Mouse (Mus musculus): ENCODE measurements around the gene Irf2bpl.

Irf2bpl gene

DNA sequence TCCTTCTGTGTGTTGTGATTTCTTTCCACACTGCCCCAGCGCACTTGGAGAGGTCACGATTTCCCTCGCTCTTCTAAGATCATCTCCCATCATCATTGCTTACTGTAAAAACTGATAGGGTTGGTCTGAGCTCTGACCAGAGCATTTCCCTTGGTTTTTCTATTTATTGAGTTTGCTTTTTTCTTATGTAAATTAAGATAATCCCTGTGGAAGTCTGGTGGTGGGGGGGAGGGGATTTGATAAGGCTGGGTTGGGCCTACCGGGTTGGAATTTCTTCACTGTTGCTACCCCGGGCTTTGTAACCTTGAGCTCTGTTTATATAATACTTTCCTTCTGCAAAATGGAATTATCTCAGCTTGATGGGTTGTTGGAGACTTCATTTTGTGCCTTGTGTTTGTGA lies 1.1 kb upstream of the Irf2bpl start:
- no peak for DNase-seq (ENCODE audit: low spot score in 2 of 2)

DNA sequence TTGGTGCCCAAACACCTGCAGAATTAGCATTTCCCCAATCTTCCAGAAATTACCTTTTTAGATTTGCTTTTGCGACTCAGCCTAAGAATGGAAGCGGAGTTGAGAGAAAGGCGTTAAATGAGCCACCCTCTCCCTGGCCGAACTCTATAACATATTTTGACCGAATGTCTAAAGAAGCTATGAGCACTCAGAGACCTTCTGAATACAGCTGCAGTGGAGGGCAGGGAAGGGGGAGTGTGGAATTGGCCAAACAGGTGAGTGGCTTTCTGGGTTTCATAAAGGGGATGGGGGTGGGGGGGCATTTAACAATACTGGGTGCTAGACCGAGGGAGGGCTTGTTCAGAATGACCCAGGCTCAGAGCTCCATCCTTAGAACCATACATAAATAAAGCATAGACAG lies 738 bp upstream of the Irf2bpl start:
- no peak for DNase-seq (ENCODE audit: low spot score in 2 of 2)

GRCm38 (mm10) chr12:86883280-86884196 lies 1.1 kb downstream of the Irf2bpl start:
- DNase-seq (ENCODE audit: low spot score in 2 of 2) = no peak

- DNase-seq (ENCODE audit: low spot score in 2 of 2) = no peak
Measured at GRCm38 (mm10) chr12:86883019-86883279, 1.6 kb downstream of the Irf2bpl start.

DNA sequence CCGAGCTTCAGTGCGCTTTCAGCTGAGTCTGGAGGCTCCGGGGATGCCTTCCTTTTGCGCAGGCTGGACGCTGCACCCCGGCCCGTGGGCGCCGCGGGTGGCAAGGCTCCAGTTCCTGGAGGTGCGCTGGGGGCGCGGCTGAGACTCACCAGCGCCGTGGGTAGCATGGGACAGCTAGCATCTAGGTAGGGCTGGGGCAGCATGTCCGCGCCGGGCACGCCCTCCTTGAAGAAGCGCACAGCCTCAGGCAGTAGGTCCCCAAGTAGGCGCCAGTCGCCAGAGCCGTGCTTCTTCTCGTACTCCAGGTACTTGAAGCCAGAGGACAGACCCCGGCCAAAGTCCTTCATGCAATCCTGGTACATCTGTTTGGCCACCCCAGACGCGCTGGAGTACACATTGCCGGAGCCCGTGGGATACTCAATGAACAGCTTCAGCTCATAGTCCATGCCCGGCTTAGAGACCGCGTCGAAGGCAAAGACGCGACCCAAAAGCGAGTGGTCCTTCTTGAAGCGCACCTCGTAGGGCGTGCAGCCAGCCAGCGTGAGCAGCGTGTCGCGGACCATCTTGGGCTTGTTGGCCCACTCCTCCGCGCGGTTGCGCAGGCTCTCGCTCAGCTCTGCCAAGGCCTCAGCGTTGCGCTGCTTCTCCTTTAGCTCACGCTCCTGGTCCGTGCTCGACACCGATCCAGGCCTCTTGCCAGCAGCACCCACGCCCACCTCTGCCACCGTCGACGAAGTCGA lies 2.1 kb downstream of the Irf2bpl start:
- DNase-seq (ENCODE audit: low spot score in 2 of 2) = no peak

GRCm38 (mm10) chr12:86881809-86882278 lies 2.8 kb downstream of the Irf2bpl start:
- no peak for DNase-seq (ENCODE audit: low spot score in 2 of 2)

GRCm38 (mm10) chr12:86880090-86880723 lies 4.4 kb downstream of the Irf2bpl start:
- no peak for DNase-seq (ENCODE audit: low spot score in 2 of 2)

DNA sequence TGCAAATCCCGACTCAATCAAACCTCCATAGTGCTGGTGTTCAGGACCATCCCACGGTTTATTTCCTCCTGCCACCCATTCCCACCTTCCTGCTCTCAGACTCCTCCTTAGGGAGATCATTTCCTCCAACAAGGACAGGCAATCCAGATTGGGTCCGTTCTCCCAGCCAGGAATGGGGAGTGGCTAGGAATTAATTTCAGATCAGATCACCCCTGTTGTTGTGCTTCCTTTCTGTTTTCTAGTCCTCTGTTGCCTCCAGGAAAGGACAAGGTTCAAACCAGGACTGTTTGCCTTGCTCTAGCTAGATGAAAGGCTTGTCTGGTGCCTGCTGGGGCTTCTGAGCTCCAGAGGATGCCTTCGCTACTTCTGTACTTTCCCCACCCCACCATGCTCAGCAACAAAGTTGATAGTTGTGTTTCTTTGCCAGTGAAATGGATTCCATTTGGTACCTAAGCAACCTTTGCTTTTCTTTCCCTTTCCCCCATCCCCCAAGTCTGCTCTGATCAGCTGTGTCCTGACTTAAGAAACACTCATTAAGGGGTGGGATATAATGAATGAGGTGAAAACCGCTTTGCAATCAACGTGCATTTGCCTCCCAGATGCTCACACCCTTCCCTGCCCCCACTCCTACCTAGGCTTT lies 5.0 kb downstream of the Irf2bpl start:
- DNase-seq (ENCODE audit: low spot score in 2 of 2) = no peak

DNA sequence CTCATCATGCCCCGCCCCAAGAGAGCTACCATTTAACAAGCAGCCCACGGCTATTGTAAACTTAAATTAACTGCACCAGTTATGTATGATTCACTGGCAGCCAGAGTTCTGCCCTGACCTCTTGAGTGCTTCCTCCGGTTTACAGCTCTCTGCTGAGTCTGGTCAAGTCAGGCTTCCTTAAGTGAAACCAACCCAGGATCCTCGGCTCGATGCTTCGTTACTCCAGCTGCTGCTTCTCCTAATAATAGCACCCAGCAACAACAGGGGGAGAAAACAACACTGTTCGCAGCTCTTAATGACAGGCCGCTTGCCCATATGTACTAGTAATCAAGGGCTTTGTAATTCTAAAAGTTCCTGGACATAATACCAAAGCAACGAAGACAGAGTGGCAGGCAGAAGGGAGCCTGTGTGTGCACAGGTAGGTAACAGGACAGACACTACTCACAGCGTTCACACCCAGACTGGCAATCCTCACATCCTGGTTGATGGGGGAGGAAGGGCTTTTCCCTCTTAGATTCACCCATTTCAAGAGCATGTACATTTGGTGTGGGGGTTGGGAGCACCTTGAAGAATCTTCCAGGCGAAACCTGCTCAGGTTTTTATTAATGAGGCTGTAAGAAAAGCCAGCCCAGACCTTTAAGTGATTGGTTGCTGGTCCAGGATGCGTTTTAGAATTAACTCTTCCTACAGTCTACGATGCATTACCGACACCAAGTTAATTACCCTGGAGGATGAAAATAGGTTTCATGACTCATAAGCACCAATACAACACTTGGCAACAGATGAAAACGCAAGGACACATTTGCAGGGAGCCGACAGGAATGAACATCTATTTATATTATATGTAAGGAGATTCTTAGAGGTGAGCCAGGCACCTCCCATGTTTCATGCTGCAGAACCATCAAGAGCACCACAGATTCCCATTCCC lies 5.9 kb downstream of the Irf2bpl start:
- DNase-seq (ENCODE audit: low spot score in 2 of 2) = no peak

- DNase-seq (ENCODE audit: low spot score in 2 of 2) = no peak
Measured at GRCm38 (mm10) chr12:86876981-86877380, 7.6 kb downstream of the Irf2bpl start.

GRCm38 (mm10) chr12:86876116-86876515 lies 8.5 kb downstream of the Irf2bpl start:
- DNase-seq (ENCODE audit: low spot score in 2 of 2) = no peak

DNA sequence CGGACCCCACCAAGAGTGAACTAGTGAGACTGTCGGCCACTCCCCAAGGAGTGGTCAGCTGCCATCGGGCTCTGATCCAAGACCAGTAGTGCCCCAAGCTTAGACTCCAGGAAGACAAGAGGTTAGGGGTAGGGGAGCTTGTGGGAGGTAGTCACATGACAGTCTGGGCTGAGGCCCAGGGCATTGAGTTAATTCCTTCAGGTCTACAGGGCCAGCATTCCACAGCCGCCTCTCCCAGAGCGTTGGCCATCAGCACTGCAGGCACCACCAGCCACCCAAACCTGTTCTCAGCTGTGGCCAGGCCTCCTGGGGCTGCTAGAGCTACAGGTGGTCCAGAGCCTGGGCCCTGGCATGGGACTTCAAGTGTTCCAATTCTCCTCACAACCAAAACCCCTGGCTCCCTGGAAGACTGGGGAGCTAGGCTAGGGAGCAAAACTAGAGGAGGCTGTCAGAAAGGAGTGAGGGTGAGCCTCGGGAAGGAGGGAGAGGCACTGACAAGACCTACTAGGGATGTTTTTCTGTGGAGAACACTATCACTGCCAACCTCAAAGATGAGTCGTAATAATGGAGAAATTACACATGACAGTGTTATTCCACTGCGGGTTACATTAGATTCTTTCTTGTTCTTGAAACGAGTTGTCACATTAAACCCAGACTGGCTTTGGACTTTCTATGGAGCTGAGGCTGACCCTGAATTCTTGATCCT lies 12.1 kb downstream of the Irf2bpl start:
- DNase-seq (ENCODE audit: low spot score in 2 of 2) = no peak

DNA sequence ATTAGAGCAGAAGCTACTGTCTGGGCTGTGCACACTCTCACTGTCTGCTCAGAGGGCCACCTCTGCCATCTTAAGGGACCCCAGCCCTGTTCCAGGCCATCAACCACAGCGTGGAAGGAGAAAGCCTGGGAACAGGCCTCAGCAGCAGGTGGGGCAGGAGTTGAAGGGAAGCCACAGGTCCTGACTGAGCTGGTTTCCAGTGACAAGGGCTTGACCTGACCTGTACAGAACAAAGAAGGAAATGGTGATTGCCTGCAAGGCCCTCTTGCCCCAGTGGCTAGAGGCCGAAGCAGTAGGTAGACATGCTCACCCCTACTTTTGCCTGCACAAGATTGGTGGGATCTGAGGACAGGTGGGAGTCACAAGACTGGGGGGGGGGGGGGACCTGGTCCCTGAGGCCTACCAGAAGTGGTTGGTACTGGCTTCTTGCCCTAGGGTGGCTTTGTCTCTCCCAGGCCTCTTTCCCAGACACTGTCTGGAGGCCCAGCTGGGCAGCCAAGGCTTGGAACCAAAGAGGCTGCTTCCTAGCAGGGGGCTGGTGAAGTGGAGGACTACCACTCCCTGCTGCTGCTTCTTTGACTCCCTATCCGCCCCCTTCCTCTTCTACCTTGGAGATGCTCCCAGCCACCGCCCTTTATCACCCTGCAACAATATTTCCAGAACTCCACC lies 12.8 kb downstream of the Irf2bpl start:
- DNase-seq (ENCODE audit: low spot score in 2 of 2) = no peak

DNA sequence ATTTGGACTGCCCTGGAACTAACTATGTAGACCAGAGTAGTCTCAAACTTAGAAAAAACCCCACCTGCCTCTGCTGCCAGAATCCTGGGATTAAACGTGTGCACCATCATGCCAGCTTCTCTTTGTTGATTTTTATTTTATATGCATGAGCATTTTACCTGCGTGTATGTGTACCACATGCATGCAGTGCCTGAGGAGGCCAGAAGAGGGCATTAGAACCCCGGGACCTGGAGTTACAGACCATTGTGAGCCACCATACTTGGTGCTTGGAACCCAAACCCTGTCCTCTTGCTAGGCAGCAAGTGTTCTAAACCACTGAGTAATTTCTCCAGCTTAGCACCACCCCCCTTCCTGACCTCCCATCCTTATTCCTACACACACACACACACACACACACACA lies 13.6 kb downstream of the Irf2bpl start:
- DNase-seq (ENCODE audit: low spot score in 2 of 2) = no peak

GRCm38 (mm10) chr12:86869761-86870160 lies 14.8 kb downstream of the Irf2bpl start:
- DNase-seq (ENCODE audit: low spot score in 2 of 2) = no peak

DNA sequence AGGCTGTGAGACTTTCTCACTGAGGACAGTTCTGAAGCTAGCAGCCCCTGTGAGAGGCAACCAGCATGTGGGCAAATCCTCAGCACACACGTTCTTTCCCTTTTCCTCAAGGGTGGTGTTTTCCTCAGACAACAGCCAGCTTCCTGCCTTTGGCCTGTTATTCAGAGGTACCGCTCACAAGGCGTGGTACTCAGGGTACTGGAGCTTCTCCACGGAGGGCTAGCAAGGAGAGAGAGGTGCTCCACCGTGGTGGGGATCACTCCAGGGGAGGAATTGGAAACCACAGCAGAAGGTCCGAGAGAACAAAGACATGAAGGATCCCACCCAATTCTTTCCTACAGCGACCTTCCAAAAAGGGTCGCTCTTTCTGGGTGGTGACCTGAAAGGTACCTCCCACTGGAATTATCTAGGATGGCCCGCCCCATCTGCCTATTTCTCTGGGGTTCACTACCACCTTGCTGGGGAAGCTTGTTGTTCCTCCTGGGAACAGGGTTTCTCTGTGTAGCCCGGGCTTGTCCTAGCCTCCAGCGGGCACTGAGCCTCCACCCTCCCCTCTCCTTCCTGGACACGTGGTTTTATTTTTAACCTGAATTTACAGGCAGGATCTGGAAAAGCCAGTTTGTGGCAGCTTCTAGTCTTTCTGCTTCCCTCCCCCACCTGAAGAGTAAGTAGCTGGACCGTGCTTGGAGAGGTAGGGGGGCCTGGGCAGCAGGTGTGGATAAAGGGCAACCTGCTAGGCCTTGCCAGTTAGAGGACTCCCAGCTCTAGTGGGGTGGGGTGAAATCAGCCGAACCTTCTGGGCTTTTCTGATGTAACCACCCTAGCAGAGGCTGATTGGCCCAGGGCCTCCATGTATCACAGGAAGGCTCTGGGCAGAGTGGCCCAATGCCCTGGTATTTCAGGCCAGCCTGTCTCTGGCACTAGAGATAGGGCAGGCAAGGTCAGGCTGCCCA lies 17.1 kb downstream of the Irf2bpl start:
- DNase-seq (ENCODE audit: low spot score in 2 of 2) = no peak

DNA sequence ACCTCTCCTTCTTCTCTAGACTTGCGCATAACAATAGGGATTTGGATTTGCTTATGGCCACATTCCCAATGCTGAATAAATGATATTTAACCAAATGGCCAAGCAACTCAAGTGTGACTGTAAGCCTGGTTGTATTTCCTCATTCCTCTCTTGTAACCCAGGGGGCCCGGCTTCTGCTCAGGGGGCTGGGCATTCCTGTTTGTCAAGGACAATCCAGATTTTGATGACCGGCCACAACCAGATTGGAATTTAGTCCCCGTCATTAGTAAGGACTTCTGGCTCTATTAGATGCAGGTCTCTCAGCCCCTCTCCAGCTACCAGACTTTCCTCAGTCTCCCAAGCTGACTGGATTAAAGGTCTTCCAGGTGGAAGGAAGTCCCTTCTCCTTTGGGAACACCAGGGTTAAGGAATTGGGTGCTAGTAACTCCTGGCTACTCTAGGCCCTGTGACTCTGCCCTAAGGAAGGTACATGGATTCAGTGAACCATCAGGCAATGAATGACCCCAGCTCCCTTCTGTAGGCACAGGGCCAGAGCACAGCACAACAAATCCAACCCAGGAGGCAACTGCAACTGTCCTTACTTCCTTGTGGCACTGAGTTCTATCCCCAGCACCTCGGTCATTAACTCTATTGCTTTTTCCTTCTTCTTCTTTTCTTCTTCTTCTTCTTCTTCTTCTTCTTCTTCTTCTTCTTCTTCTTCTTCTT lies 20.1 kb downstream of the Irf2bpl start:
- DNase-seq (ENCODE audit: low spot score in 2 of 2) = no peak
